Mouse (Mus musculus) brain, embryonic 14.5 days (tissue): ENCODE data around the gene Gprasp1.

ENCODE experiments used
- CTCF ChIP-seq: fragments of 200-500 bp; IDR thresholded peaks from 2 replicates; pipeline ENCODE4 v1.5.1; 2012; ENCODE audit warnings: inconsistent platforms, mild to moderate bottlenecking, moderate library complexity, borderline replicate concordance; ENCODE audit not compliant: insufficient read depth, insufficient read length; ENCODE audit errors: extremely low read depth
- POLR2A ChIP-seq: fragments of 200-500 bp; IDR thresholded peaks from 2 replicates; pipeline ENCODE4 v1.6.1; 2012; ENCODE audit warnings: mild to moderate bottlenecking, inconsistent platforms, borderline replicate concordance; ENCODE audit not compliant: poor library complexity, insufficient read depth, insufficient read length, severe bottlenecking; ENCODE audit errors: extremely low read depth

- TF ChIP-seq POLR2A (no peak), CTCF (no peak)
Measured at GRCm38 (mm10) chrX:135693633-135694032, 48.9 kb upstream of the Gprasp1 start, which contains the start of gene Tcp11x2.
